Mouse (Mus musculus) adrenal gland (tissue): ENCODE data around the gene Nup210.
"Not testable (repeated sequence)": the region's sequence is repeated elsewhere in the genome, so short reads cannot be mapped to it uniquely, and the experiment has no call there.

Experiments used
- intact Hi-C: fragments of 180-260 bp; cut with DNase I; formaldehyde crosslinking; loops from one replicate; pipeline ENCODE4 v1.15.1; 2025

The Nup210 gene

GRCm38 (mm10) chr6:91108301-91108916 lies 8.2 kb downstream of the Nup210 start:
- intact Hi-C loops: no loop called here

GRCm38 (mm10) chr6:91105400-91106129 lies 11.1 kb downstream of the Nup210 start:
- intact Hi-C loops: no loop called here

GRCm38 (mm10) chr6:91104765-91105399 lies 11.7 kb downstream of the Nup210 start:
- intact Hi-C loops: no loop called here

- intact Hi-C loops: not testable (repeated sequence)
These were observed 13.2 kb downstream of the Nup210 start for GRCm38 (mm10) chr6:91103421-91103820.

- intact Hi-C loops: no loop called here
These were observed 16.0 kb downstream of the Nup210 start for GRCm38 (mm10) chr6:91100621-91101020.

- intact Hi-C loops: no loop called here
These were observed 18.8 kb downstream of the Nup210 start for GRCm38 (mm10) chr6:91097879-91098278.

- intact Hi-C loops: no loop called here
These were observed 21.5 kb downstream of the Nup210 start for GRCm38 (mm10) chr6:91095072-91095601.

- intact Hi-C loops: no loop called here
These were observed 24.3 kb downstream of the Nup210 start for GRCm38 (mm10) chr6:91092216-91092899.

GRCm38 (mm10) chr6:91085114-91085892 lies 31.3 kb downstream of the Nup210 start:
- intact Hi-C loops: loop anchor here (2.0 kb wide), 1 partner anchor 267 kb away; no protein-coding TSS in a partner anchor

GRCm38 (mm10) chr6:91080033-91080432 lies 36.6 kb downstream of the Nup210 start:
- intact Hi-C loops: no loop called here

- intact Hi-C loops: no loop called here
These were observed 40.4 kb downstream of the Nup210 start for GRCm38 (mm10) chr6:91076249-91076648.

- intact Hi-C loops: no loop called here
These were observed 48.1 kb downstream of the Nup210 start for GRCm38 (mm10) chr6:91068511-91068910.

- intact Hi-C loops: no loop called here
These were observed 49.6 kb downstream of the Nup210 start for GRCm38 (mm10) chr6:91067048-91067447.

- intact Hi-C loops: no loop called here
These were observed 55.3 kb downstream of the Nup210 start for GRCm38 (mm10) chr6:91061296-91061695.

- intact Hi-C loops: loop anchor here (5.0 kb wide), 1 partner anchor 83 kb away; no protein-coding TSS in a partner anchor
These were observed 56.9 kb downstream of the Nup210 start for GRCm38 (mm10) chr6:91059711-91060110.

- intact Hi-C loops: loop anchor here (5.0 kb wide), 1 partner anchor 84 kb away; no protein-coding TSS in a partner anchor
These were observed 58.6 kb downstream of the Nup210 start for GRCm38 (mm10) chr6:91057989-91058388.

- intact Hi-C loops: loop anchor here (5.0 kb wide), 1 partner anchor 86 kb away; no protein-coding TSS in a partner anchor
These were observed 60.3 kb downstream of the Nup210 start for GRCm38 (mm10) chr6:91056348-91056747.

- intact Hi-C loops: no loop called here
These were observed 64.1 kb downstream of the Nup210 start for GRCm38 (mm10) chr6:91052572-91052971.

- intact Hi-C loops: no loop called here
These were observed 68.6 kb downstream of the Nup210 start for GRCm38 (mm10) chr6:91048019-91048418.

GRCm38 (mm10) chr6:91047434-91047833 lies 69.2 kb downstream of the Nup210 start:
- intact Hi-C loops: no loop called here
